Mouse (Mus musculus): ENCODE measurements at regions not wholly inside any gene's neighbourhood (a gene's known extent, or its start where the extent isn't known, plus 50 kb on each side); places are given as distances from the start of the nearest gene placed in this dataset.

DNA sequence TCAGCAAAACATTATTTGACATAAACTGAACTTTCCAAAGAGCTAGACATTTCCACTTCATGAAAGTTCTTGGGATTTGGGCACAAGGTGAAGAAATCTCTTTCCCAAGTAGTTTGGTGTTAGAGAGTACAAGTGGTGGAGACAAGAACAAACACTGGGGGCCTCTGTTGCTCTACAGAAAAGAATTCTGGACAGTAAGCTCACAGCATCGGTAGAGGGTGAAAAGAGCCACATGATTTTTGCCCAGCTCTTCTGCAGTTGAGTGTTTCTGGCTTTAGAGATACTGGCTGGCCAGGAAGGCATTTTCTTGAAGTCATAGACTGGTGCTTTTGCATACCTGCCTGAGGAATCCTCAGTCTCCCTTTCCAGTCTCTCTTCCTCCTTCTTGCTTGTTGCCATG is 127.8 kb downstream of the Stk31 start:
- Histone ChIP-seq H3K27ac (ENCODE audit: low read length) (no peak overlapping the region), H3K27me3 (replicated peaks; ENCODE audit: control insufficient read depth, insufficient read depth, low read length) (no peaks in the 10 kb centered on the region), H3K4me3 (ENCODE audit: low read length) (no peak overlapping the region), H3K36me3 (ENCODE audit: control insufficient read depth, insufficient read depth, low read length) (no peaks in the 10 kb centered on the region), H3K9me3 (ENCODE audit: control insufficient read depth, low read length) (no peaks in the 10 kb centered on the region), H3K9ac (ENCODE audit: low read depth, low read length) (no peak overlapping the region), H3K4me1 (ENCODE audit: control insufficient read depth, insufficient read depth, low read length) (no peaks in the 10 kb centered on the region), H3K4me2 (ENCODE audit: low read depth, low read length) (no peak overlapping the region)
- 24% methylated on average over 1 of the region's 1 CpGs for WGBS
- no peak for ATAC-seq

DNA sequence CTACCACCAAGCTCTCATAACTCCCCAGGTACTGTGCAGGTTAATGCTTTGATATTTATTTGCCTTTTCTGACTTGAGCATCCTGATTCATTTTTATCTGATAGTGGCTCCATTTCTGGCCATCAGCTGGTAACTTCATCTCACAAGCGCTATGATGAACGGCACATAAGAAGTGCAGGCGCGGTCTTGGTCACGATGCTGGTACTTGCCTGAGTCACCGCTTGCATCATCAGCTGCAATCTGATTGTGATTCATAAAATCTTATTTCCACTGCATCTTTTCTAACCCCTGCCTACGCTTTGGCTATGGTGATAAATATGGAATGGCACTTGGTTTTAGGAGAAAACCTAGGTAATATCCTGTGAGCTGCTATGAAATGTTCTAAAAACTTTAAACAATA is 128.3 kb downstream of the Stk31 start:
- Histone ChIP-seq H3K27me3 (replicated peaks; ENCODE audit: control insufficient read depth, insufficient read depth, low read length) (no peaks in the 10 kb centered on the region), H3K27ac (ENCODE audit: low read length) (no peak overlapping the region), H3K4me1 (ENCODE audit: control insufficient read depth, insufficient read depth, low read length) (no peaks in the 10 kb centered on the region), H3K4me3 (ENCODE audit: low read length) (no peak overlapping the region), H3K36me3 (ENCODE audit: control insufficient read depth, insufficient read depth, low read length) (no peaks in the 10 kb centered on the region), H3K9ac (ENCODE audit: low read depth, low read length) (no peak overlapping the region), H3K4me2 (ENCODE audit: low read depth, low read length) (no peak overlapping the region), H3K9me3 (ENCODE audit: control insufficient read depth, low read length) (no peaks in the 10 kb centered on the region)
- ATAC-seq: no peak
- 84% methylated on average over 7 of the region's 7 CpGs for WGBS

DNA sequence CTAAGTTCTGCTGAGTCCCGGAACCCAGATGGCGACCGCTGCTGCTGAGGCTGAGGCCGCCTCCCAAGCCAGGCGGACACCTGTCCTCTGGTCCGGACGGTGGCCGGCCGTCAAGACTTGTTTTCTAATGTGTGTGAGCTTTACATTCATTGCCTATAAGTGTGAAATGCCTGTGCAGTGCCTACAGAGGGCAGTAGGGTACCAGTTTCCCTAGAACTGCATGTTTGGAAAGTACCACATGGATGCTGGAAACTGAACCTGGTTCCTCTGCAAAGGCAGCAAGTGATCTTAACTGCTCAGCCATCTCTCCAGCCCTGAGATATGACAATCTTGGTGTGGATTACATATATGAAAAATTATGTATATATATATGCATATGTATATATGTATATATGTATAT is 138.6 kb downstream of the Stk31 start:
- no peaks in the 10 kb centered on the region for H3K9me3 ChIP-seq (ENCODE audit: control insufficient read depth, low read length)
- no peak overlapping the region for H3K4me3 ChIP-seq (ENCODE audit: low read length)
- no peaks in the 10 kb centered on the region for H3K4me1 ChIP-seq (ENCODE audit: control insufficient read depth, insufficient read depth, low read length)
- no peaks in the 10 kb centered on the region for H3K36me3 ChIP-seq (ENCODE audit: control insufficient read depth, insufficient read depth, low read length)
- no peak for ATAC-seq
- no peak overlapping the region for H3K9ac ChIP-seq (ENCODE audit: low read depth, low read length)
- H3K27me3 ChIP-seq (replicated peaks; ENCODE audit: control insufficient read depth, insufficient read depth, low read length): no peaks in the 10 kb centered on the region
- 92% methylated on average over 9 of the region's 9 CpGs for WGBS
- H3K4me2 ChIP-seq (ENCODE audit: low read depth, low read length): no peak overlapping the region
- no peak overlapping the region for H3K27ac ChIP-seq (ENCODE audit: low read length)

DNA sequence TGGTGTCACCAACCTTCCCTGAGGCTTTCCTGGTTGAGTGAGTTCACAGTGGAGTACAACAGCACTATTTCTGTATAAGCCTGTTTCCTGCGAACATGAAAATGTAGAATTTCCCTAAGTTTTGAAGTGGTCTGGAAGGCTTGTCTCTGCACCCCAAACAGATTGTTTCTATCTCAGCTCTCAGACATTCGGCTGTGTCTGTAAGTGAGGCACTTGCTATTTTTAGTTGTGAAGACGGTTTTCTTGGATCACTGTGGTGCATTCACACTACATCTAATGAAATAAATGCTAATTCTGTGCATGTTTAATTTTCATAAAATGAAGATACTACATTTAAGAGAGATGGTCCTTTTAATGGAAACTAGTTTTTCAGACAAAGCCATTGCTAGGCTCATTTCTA is 139.1 kb downstream of the Stk31 start:
- no peak for ATAC-seq

DNA sequence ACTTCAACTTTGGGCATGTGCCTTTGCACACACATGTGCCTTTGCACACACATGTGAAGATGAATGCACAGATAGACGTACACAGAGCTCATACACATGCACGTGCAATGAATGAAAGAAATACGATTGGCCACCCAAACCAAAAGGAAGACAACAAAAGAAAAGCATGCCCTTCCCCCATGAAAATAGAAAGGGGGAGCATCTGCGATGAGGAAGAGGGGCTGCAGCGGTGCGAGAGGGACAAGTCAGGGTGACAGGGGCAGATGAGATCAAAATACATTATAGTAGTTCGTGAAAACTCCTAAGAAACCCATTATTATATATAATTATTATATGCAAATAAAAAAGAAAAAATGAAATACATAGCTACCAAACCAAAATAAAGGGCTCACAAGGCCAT is 149.5 kb downstream of the Stk31 start:
- no peaks in the 10 kb centered on the region for H3K4me1 ChIP-seq (ENCODE audit: control insufficient read depth, insufficient read depth, low read length)
- H3K9me3 ChIP-seq (ENCODE audit: control insufficient read depth, low read length): no peaks in the 10 kb centered on the region
- H3K36me3 ChIP-seq (ENCODE audit: control insufficient read depth, insufficient read depth, low read length): no peaks in the 10 kb centered on the region
- H3K9ac ChIP-seq (ENCODE audit: low read depth, low read length): no peak overlapping the region
- no peak overlapping the region for H3K27ac ChIP-seq (ENCODE audit: low read length)
- H3K4me2 ChIP-seq (ENCODE audit: low read depth, low read length): no peak overlapping the region
- WGBS: 87% methylated on average over 7 of the region's 7 CpGs
- no peak overlapping the region for H3K4me3 ChIP-seq (ENCODE audit: low read length)
- no peak for ATAC-seq
- no peaks in the 10 kb centered on the region for H3K27me3 ChIP-seq (replicated peaks; ENCODE audit: control insufficient read depth, insufficient read depth, low read length)

More for the DNA sequence above, 139.1 kb downstream of the Stk31 start:
- H3K9me3 ChIP-seq (ENCODE audit: control insufficient read depth, low read length): no peaks in the 10 kb centered on the region
- no peak overlapping the region for H3K4me2 ChIP-seq (ENCODE audit: low read depth, low read length)
- no peaks in the 10 kb centered on the region for H3K36me3 ChIP-seq (ENCODE audit: control insufficient read depth, insufficient read depth, low read length)
- 69% methylated on average over 3 of the region's 3 CpGs for WGBS
- no peaks in the 10 kb centered on the region for H3K27me3 ChIP-seq (replicated peaks; ENCODE audit: control insufficient read depth, insufficient read depth, low read length)
- H3K9ac ChIP-seq (ENCODE audit: low read depth, low read length): no peak overlapping the region
- no peaks in the 10 kb centered on the region for H3K4me1 ChIP-seq (ENCODE audit: control insufficient read depth, insufficient read depth, low read length)
- H3K27ac ChIP-seq (ENCODE audit: low read length): no peak overlapping the region
- no peak overlapping the region for H3K4me3 ChIP-seq (ENCODE audit: low read length)

DNA sequence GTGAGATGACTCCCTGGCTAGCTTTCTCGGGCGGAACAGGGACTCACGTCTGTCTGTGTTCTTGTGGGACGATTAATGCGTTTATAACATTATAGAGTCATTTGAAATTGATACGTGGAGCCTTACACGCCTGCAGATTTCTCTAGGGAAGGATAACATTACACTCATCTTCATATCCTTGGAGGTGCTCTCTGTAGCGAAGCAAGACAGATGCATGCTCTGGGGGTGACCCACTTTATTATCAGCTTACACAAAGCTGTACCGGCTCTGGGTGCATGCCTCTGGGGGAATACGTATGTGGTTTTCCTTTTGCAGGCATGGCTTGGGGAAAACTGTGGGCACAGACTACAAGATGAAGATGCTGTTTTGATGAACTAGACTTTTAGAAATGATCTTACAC is 159.7 kb downstream of the Stk31 start:
- Histone ChIP-seq H3K9ac (ENCODE audit: low read depth, low read length) (no peak overlapping the region), H3K9me3 (ENCODE audit: control insufficient read depth, low read length) (no peaks in the 10 kb centered on the region), H3K4me3 (ENCODE audit: low read length) (no peak overlapping the region), H3K4me1 (ENCODE audit: control insufficient read depth, insufficient read depth, low read length) (no peaks in the 10 kb centered on the region), H3K4me2 (ENCODE audit: low read depth, low read length) (no peak overlapping the region), H3K27ac (ENCODE audit: low read length) (no peak overlapping the region), H3K27me3 (replicated peaks; ENCODE audit: control insufficient read depth, insufficient read depth, low read length) (no peaks in the 10 kb centered on the region), H3K36me3 (ENCODE audit: control insufficient read depth, insufficient read depth, low read length) (no peaks in the 10 kb centered on the region)
- no peak for ATAC-seq
- 82% methylated on average over 10 of the region's 10 CpGs for WGBS

DNA sequence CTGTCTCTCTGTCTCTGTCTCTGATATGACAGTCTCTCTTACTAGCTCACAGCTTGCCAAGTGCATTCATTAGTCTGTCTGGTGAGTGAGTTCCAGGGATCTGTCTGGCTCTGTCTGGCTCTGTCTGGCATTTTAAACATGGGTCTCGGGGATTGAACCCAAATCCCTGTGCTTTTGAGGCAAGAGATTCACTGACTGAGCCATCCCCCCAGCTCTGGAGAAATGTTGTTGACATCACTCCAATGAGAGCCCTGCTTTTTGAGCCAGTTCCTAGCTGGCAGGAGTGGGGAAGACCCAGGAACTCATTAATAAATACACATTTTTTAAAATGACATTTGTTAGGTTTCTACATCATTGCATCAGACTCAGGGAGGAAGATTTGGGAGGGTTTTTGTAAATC is 163.1 kb downstream of the Stk31 start:
- 70% methylated on average over 1 of the region's 1 CpGs for WGBS

DNA sequence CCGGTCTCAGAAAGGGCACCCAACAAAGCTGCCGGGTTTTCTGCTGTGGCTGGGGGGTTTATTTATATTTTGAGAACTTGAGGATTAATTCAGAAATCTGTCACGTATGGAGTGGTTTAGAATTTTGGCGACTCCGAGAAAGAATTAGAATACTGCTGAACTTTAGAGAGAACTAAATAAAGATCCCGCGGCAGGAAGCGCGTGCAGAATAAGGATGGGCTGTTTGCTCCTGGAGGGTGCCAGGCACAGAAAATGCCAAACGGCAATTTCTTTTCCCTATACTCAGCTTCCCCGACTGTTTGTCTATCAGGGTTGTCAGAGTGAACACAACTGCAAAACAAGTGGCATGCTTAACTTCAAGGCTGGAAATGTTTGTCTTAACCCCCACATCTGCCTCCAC is 163.7 kb downstream of the Stk31 start:
- ATAC-seq: no peak
- Histone ChIP-seq H3K9ac (ENCODE audit: low read depth, low read length) (no peak overlapping the region), H3K4me3 (ENCODE audit: low read length) (no peak overlapping the region), H3K27me3 (replicated peaks; ENCODE audit: control insufficient read depth, insufficient read depth, low read length) (no peaks in the 10 kb centered on the region), H3K4me2 (ENCODE audit: low read depth, low read length) (no peak overlapping the region), H3K4me1 (ENCODE audit: control insufficient read depth, insufficient read depth, low read length) (no peaks in the 10 kb centered on the region), H3K9me3 (ENCODE audit: control insufficient read depth, low read length) (no peaks in the 10 kb centered on the region), H3K36me3 (ENCODE audit: control insufficient read depth, insufficient read depth, low read length) (no peaks in the 10 kb centered on the region), H3K27ac (ENCODE audit: low read length) (no peak overlapping the region)
- WGBS: 82% methylated on average over 11 of the region's 11 CpGs

More for the DNA sequence above, 163.1 kb downstream of the Stk31 start:
- H3K4me3 ChIP-seq (ENCODE audit: low read length): no peak overlapping the region
- no peaks in the 10 kb centered on the region for H3K9me3 ChIP-seq (ENCODE audit: control insufficient read depth, low read length)
- no peaks in the 10 kb centered on the region for H3K36me3 ChIP-seq (ENCODE audit: control insufficient read depth, insufficient read depth, low read length)
- no peaks in the 10 kb centered on the region for H3K27me3 ChIP-seq (replicated peaks; ENCODE audit: control insufficient read depth, insufficient read depth, low read length)
- no peak overlapping the region for H3K27ac ChIP-seq (ENCODE audit: low read length)
- no peaks in the 10 kb centered on the region for H3K4me1 ChIP-seq (ENCODE audit: control insufficient read depth, insufficient read depth, low read length)
- H3K4me2 ChIP-seq (ENCODE audit: low read depth, low read length): no peak overlapping the region
- no peak for ATAC-seq
- H3K9ac ChIP-seq (ENCODE audit: low read depth, low read length): no peak overlapping the region

DNA sequence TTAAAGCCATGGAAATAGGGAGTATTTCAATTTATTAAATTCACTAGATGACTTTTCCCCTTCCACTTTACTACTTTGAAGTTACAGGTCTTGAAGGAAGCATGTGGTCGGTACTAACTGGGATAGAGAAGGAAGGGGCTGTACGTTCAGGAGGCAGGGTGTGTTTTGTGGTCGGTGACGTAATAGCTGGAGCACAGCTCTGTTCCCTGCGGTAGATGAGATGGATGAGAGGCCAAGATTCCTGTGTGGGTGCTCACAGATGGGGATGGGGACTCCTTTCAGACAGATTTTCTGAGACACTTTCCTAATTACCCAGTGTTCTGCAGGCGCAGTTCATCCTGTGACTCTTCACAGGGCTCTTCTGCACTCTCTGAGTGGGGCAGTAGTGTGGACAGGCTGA is 182.9 kb downstream of the Stk31 start:
- Histone ChIP-seq H3K9me3 (ENCODE audit: control insufficient read depth, low read length) (no peaks in the 10 kb centered on the region), H3K4me3 (ENCODE audit: low read length) (no peak overlapping the region), H3K27ac (ENCODE audit: low read length) (no peak overlapping the region), H3K9ac (ENCODE audit: low read depth, low read length) (no peak overlapping the region), H3K4me2 (ENCODE audit: low read depth, low read length) (no peak overlapping the region), H3K27me3 (replicated peaks; ENCODE audit: control insufficient read depth, insufficient read depth, low read length) (no peaks in the 10 kb centered on the region), H3K4me1 (ENCODE audit: control insufficient read depth, insufficient read depth, low read length) (no peaks in the 10 kb centered on the region), H3K36me3 (ENCODE audit: control insufficient read depth, insufficient read depth, low read length) (no peaks in the 10 kb centered on the region)
- whole genome bisulfite sequencing: 70% methylated on average over 6 of the region's 6 CpGs
- ATAC-seq: no peak

DNA sequence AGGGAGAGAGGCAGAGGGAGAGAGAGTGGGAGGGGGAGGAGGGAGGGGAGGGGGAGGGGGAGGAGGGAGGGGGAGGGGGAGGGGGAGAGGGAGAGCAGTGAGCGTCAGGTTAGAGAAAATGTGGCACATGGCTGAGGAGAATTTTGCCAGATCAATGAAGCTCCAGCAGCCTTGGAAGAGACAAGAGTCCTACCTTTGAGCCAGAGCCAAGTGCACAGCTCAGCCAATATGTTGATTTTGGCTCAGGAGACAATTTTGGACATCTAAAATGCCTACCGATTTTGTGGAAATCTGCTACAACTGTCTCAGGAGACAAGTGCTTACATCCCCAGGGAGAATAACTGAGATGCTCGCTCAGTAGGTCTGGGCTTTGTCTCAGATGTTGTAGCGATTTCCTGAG is 184.3 kb downstream of the Stk31 start:
- Histone ChIP-seq H3K4me2 (ENCODE audit: low read depth, low read length) (no peak overlapping the region), H3K27ac (ENCODE audit: low read length) (no peak overlapping the region), H3K36me3 (ENCODE audit: control insufficient read depth, insufficient read depth, low read length) (no peaks in the 10 kb centered on the region), H3K27me3 (replicated peaks; ENCODE audit: control insufficient read depth, insufficient read depth, low read length) (no peaks in the 10 kb centered on the region), H3K9me3 (ENCODE audit: control insufficient read depth, low read length) (no peaks in the 10 kb centered on the region), H3K4me1 (ENCODE audit: control insufficient read depth, insufficient read depth, low read length) (no peaks in the 10 kb centered on the region), H3K4me3 (ENCODE audit: low read length) (no peak overlapping the region), H3K9ac (ENCODE audit: low read depth, low read length) (no peak overlapping the region)
- WGBS: 55% methylated on average over 4 of the region's 4 CpGs
- no peak for ATAC-seq
